9 mouse cellular contexts compared by ENCODE assay signal in the genomic region with DNA sequence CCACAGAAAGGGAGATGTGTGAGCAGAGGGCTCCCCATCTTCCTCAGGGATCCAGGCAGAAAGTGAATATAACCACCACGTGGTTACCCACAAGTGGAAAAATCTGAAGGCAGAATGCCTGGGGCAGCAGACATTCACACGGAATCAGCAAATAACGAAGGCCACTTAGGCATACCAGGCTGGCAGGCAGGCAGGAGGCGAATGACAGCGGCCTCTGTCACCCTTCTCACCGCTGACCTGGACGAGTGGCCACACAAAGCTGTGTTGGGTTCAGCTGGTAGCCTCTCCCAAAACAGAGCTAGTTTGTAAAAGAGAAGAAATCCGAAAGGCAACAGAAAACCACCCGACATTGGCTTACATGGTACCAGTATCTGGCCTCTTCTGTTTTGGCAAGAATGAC. TPM values are rescaled to one million over a fixed set of nuclear protein-coding genes. Genes with fewer than 3 reads are reported as not detected.
DNase-seq lines count a peak whose midpoint lies in the region; ATAC-seq and TF ChIP-seq lines count a peak whose summit lies in the region.
"Had no signal": no experiment of that assay in that cellular context is flagged by ENCODE, and none has a peak within 500 bp of the region (broad histone marks: within the 10 kb centered on the region; RNA-seq: fewer than 3 reads in every experiment).

No protein-coding gene starts in this region.

- TF ChIP-seq CTCF in lung, postnatal 0 days (IDR thresholded peaks at IDR 0.05) = no peak

- peak; percentile 26; the same call in 1 of the 2 replicates for TF ChIP-seq EP300 in lung, postnatal 0 days (IDR thresholded peaks at IDR 0.05)

- peaks cover 38% of the 10 kb centered on the region for H3K4me1 ChIP-seq in hindbrain, embryonic 10.5 days (replicated peaks)
- H3K4me1 ChIP-seq in lung, postnatal 0 days (ENCODE audit: insufficient read depth, low read depth, low read length) = peaks cover 13% of the 10 kb centered on the region; the same call in 1 of the 2 replicates

- peak overlapping the region; percentile 83 for H3K4me2 ChIP-seq in lung, postnatal 0 days (replicated peaks; ENCODE audit: low read depth, low read length)

- peak overlapping the region; percentile 80 for H3K4me3 ChIP-seq in hindbrain, embryonic 10.5 days
- peak overlapping the region; percentile 89 for H3K4me3 ChIP-seq in lung, postnatal 0 days (ENCODE audit: low read depth, low read length)

- H3K27me3 ChIP-seq in hindbrain, embryonic 10.5 days (ENCODE audit: insufficient read depth, poor library complexity, severe bottlenecking) = no peaks in the 10 kb centered on the region
- no peaks in the 10 kb centered on the region for H3K27me3 ChIP-seq in lung, postnatal 0 days (replicated peaks; ENCODE audit: insufficient read depth, low read length)

- peak overlapping the region; percentile 72 for H3K9ac ChIP-seq in lung, postnatal 0 days (replicated peaks; ENCODE audit: low read depth)

- WGBS in hindbrain, embryonic 10.5 days = 21% methylated on average over 9 of the region's 9 CpGs
- WGBS in lung, postnatal 0 days = 13% methylated on average over 9 of the region's 9 CpGs

- 0 out of 2 replicates have a peak, but pooled peaks cover 5% of the 10 kb centered on the region for H3K36me3 ChIP-seq in hindbrain, embryonic 10.5 days
- no peaks in the 10 kb centered on the region for H3K36me3 ChIP-seq in lung, postnatal 0 days (ENCODE audit: insufficient read depth, low read length)

- peak; percentile 29 for DNase-seq in adrenal gland, adult 2 months
- DNase-seq in adrenal gland, postnatal 14 days = no peak
- DNase-seq in Muller cell, postnatal 12 days (ENCODE audit: inconsistent ontology term) = peak; percentile 62
- no peak for DNase-seq in hindbrain, embryonic 10.5 days (ENCODE audit: low spot score)
- no peak for DNase-seq in lung, postnatal 0 days (ENCODE audit: low spot score)
- no peak for DNase-seq in yolk sac, embryonic 10.5 days (ENCODE audit: low spot score)
- no peak for DNase-seq in T-cell, adult 2 months (ENCODE audit: low spot score)
- DNase-seq in layer of hippocampus, adult 11-12 months (ENCODE audit: low spot score) = no peak

- peak overlapping the region; percentile 99 for H3K27ac ChIP-seq in hindbrain, embryonic 10.5 days
- H3K27ac ChIP-seq in lung, postnatal 0 days (ENCODE audit: low read length) = peak overlapping the region; percentile 99; the same call in 1 of the 2 replicates

- H3K9me3 ChIP-seq in hindbrain, embryonic 10.5 days = no peaks in the 10 kb centered on the region
- no peaks in the 10 kb centered on the region for H3K9me3 ChIP-seq in lung, postnatal 0 days (ENCODE audit: low read length)

- no peak for ATAC-seq in lung, postnatal 0 days

RNA-seq across cellular contexts. Expression of a gene that starts 1.1 kb away (rescaled TPM):
- not detected for total RNA-seq in adrenal gland, adult 2 months (2021)
- 0.06 TPM in 1 of 2 replicates, not detected in the other for polyA plus RNA-seq in adrenal gland, adult 2 months (2012; rRNA removed)
- total RNA-seq in adrenal gland, postnatal 14 days (2021) = not detected in 2 replicates
- 0.07 and 1.0 TPM in 2 replicates for polyA plus RNA-seq in hindbrain, embryonic 10.5 days (2016; fragmentation: Nextera tagmentation; extraction: Ambion mirVana)
- 4.9 and 6.3 TPM in 2 replicates for polyA plus RNA-seq in lung, postnatal 0 days (2015; fragmentation: Nextera tagmentation; extraction: Ambion mirVana)
- total RNA-seq: common myeloid progenitor, adult 5-6 weeks had no signal

RNA-seq across cellular contexts. Expression of a gene that starts 1.1 kb away (rescaled TPM):
- 10 to 100 TPM; 18.5 to 19.0 TPM for total RNA-seq in adrenal gland, adult 2 months (2021)
- 9.8 and 12.8 TPM in 2 replicates for polyA plus RNA-seq in adrenal gland, adult 2 months (2012; rRNA removed)
- 12.9 and 14.6 TPM in 2 replicates for total RNA-seq in adrenal gland, postnatal 14 days (2021)
- 20.7 and 21.9 TPM in 2 replicates for polyA plus RNA-seq in hindbrain, embryonic 10.5 days (2016; fragmentation: Nextera tagmentation; extraction: Ambion mirVana)
- polyA plus RNA-seq in lung, postnatal 0 days (2015; fragmentation: Nextera tagmentation; extraction: Ambion mirVana) = 15.6 and 15.9 TPM in 2 replicates

RNA-seq across cellular contexts. Expression of a gene that starts 19.5 kb away (rescaled TPM):
- total RNA-seq in adrenal gland, adult 2 months (2021) = not detected
- not detected in 2 replicates for polyA plus RNA-seq in adrenal gland, adult 2 months (2012; rRNA removed)
- total RNA-seq in adrenal gland, postnatal 14 days (2021) = not detected in 2 replicates
- polyA plus RNA-seq in hindbrain, embryonic 10.5 days (2016; fragmentation: Nextera tagmentation; extraction: Ambion mirVana) = 0.41 TPM in 1 of 2 replicates, not detected in the other
- polyA plus RNA-seq in lung, postnatal 0 days (2015; fragmentation: Nextera tagmentation; extraction: Ambion mirVana) = 2.0 and 2.6 TPM in 2 replicates
- total RNA-seq: common myeloid progenitor, adult 5-6 weeks had no signal

RNA-seq across cellular contexts. Expression of a gene that starts 52.7 kb away (rescaled TPM):
- 1 to 10 TPM; 2.1 to 3.2 TPM for total RNA-seq in adrenal gland, adult 2 months (2021)
- 0.37 and 0.61 TPM in 2 replicates for polyA plus RNA-seq in adrenal gland, adult 2 months (2012; rRNA removed)
- total RNA-seq in adrenal gland, postnatal 14 days (2021) = 3.3 and 3.5 TPM in 2 replicates
- 1.6 and 1.8 TPM in 2 replicates for polyA plus RNA-seq in hindbrain, embryonic 10.5 days (2016; fragmentation: Nextera tagmentation; extraction: Ambion mirVana)
- polyA plus RNA-seq in lung, postnatal 0 days (2015; fragmentation: Nextera tagmentation; extraction: Ambion mirVana) = 2.1 TPM in 2 replicates
- total RNA-seq: common myeloid progenitor, adult 5-6 weeks had no signal

Comparison
In these comparisons a context has a peak if more than half of its experiments do, and no peak if none do; other contexts are left out.
1. DNase-seq: peak in adrenal gland, adult 2 months (single experiment) and Muller cell, postnatal 12 days (single experiment); none in adrenal gland, postnatal 14 days (single experiment), hindbrain, embryonic 10.5 days (single experiment), lung, postnatal 0 days (single experiment), yolk sac, embryonic 10.5 days (single experiment), T-cell, adult 2 months (single experiment) and layer of hippocampus, adult 11-12 months (single experiment).